Mouse (Mus musculus): ENCODE results near the gene Cpm.

DNA sequence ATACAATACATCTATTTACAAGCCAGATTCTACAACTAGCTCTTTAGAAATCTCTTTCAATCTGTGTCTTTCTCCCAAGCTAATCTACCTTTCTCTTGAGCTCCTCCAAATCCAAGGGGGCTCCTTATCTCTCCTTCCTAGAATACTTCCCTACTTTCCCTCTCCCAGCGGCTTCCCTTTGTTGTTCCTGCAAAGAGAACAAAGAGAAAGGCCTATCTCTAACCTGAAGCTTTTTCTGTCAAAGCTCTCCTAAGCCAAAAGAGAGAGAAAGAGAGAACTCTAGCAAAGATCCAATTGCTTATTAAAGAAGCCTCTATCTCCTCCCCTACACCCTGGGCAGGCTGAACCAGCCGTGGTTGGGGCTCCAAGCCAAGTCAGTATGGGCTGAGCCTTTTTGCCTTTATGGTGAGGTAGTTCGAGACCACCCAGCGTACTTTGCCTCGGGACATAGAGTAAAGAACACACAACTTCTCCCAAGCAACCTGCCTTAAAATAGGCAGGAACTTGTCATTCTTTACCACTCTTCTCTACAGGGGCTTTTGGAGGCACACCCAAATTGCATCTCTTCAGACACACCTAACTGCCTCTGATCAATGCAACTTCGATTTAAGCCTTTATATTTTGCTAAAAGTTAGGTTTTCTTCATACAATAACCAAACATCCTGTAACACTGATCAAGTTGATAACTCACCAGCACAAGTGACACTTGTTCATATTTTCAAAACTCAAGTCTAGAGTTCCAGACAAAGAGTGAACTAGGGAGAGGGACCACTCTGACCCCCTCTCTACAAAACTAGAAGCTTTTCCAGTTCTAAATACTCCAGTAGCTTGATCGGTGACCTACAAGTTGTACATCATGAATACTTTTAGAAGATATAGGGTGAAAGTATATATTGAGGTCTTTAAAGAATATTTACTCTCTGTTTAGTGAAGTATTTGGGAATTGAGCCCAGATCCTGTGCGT, 16.4 kb upstream of the Cpm start:
- TF ChIP-seq CTCF (IDR thresholded peaks at IDR 0.05) (no peak), EP300 (IDR thresholded peaks at IDR 0.05; ENCODE audit: insufficient read depth, low read depth, low read length) (no peak), POLR2A (IDR thresholded peaks at IDR 0.05; ENCODE audit: insufficient read depth, low read depth, low read length) (no peak)

Measured in heart, adult 2 months (tissue).